Comparison of ENCODE assay signal across 17 mouse cellular contexts in genomic region chr16:5841167-5841566, GRCm38 (mm10). TPM values are rescaled to one million over a fixed set of nuclear protein-coding genes. Genes with fewer than 3 reads are reported as not detected.
"Had no signal": no experiment of that assay in that cellular context is flagged by ENCODE, and none has a peak within 500 bp of the region (broad histone marks: within the 10 kb centered on the region; RNA-seq: fewer than 3 reads in every experiment).

No protein-coding gene starts in this region.

- H3K27ac ChIP-seq: left cerebral cortex, adult 2 months; liver, embryonic 13.5 days; stomach, postnatal 0 days had no signal

- H3K9ac ChIP-seq: liver, embryonic 13.5 days had no signal

- H3K36me3 ChIP-seq: liver, embryonic 13.5 days had no signal

- H3K27me3 ChIP-seq: liver, embryonic 13.5 days; megakaryocyte, embryonic 14.5 days had no signal

- H3K4me2 ChIP-seq: liver, embryonic 13.5 days; midbrain, embryonic 11.5 days had no signal

- H3K9me3 ChIP-seq: liver, embryonic 13.5 days; megakaryocyte, embryonic 14.5 days had no signal

- H3K4me1 ChIP-seq: liver, embryonic 13.5 days; megakaryocyte, embryonic 14.5 days had no signal

- DNase-seq: kidney, adult 2 months; kidney, postnatal 10 days; kidney, postnatal 36 days; layer of hippocampus, postnatal 36 days; liver, embryonic 13.5 days; lung, postnatal 36 days; midbrain, embryonic 14.5 days; right cerebral cortex, postnatal 14 days; right cerebral cortex, postnatal 4 days; thymus, adult 2 months; thymus, postnatal 14 days; thymus, postnatal 4 days had no signal

- H3K4me3 ChIP-seq: left cerebral cortex, adult 2 months; liver, embryonic 13.5 days; megakaryocyte, embryonic 14.5 days had no signal

RNA-seq across cellular contexts. Expression of gene Rbfox1, which starts 44.0 kb away (rescaled TPM):
- polyA plus RNA-seq: liver, adult 2 months had no signal
